Mouse (Mus musculus) forebrain, embryonic 14.5 days (tissue): ENCODE measurements around the gene Orm3. TPM values are rescaled to one million over a fixed set of nuclear protein-coding genes. Genes with fewer than 3 reads are reported as not detected.
"Not testable (repeated sequence)": the region's sequence is repeated elsewhere in the genome, so short reads cannot be mapped to it uniquely, and the experiment has no call there.

Source experiments
- ATAC-seq: fragments of 200-750 bp; cut with Nextera tagmentation; 2 replicates; pipeline ENCODE4 v1.8.0; 2017; ENCODE audit warnings: mild to moderate bottlenecking, moderate library complexity
- DNase-seq: peaks from one replicate; pipeline ENCODE4 v3.0.0-alpha.2; 2015; ENCODE audit warnings: low spot score
- H3K27ac ChIP-seq: fragments of 300-500 bp; sonication (generic); 2 replicates; pipeline ENCODE4 v1.5.1; 2014; ENCODE audit warnings: low read depth, mild to moderate bottlenecking, control low read depth, low read length, moderate library complexity
- H3K27me3 ChIP-seq: fragments of 300-500 bp; sonication (generic); replicated peaks from 2 replicates; pipeline ENCODE4 v1.6.1; 2014; ENCODE audit warnings: low read length, control low read depth, mixed read lengths; ENCODE audit not compliant: control insufficient read depth, insufficient read depth
- H3K36me3 ChIP-seq: fragments of 300-500 bp; sonication (generic); 2 replicates; pipeline ENCODE4 v1.6.1; 2014; ENCODE audit warnings: low read length, control low read depth; ENCODE audit not compliant: control insufficient read depth, insufficient read depth
- H3K4me1 ChIP-seq: fragments of 300-500 bp; sonication (generic); 2 replicates; pipeline ENCODE4 v1.6.1; 2014; ENCODE audit warnings: antibody characterized with exemption, low read length, control low read depth; ENCODE audit not compliant: control insufficient read depth, insufficient read depth
- H3K4me2 ChIP-seq: fragments of 300-500 bp; sonication (generic); 2 replicates; pipeline ENCODE4 v1.6.1; 2014; ENCODE audit warnings: mild to moderate bottlenecking, control low read depth, low read length
- H3K4me3 ChIP-seq: fragments of 300-500 bp; sonication (generic); 2 replicates; pipeline ENCODE4 v1.5.1; 2014; ENCODE audit warnings: low read depth, low read length, control low read depth
- H3K9ac ChIP-seq: fragments of 300-500 bp; sonication (generic); 2 replicates; pipeline ENCODE4 v1.6.1; 2014; ENCODE audit warnings: mild to moderate bottlenecking, low read length, control low read depth, moderate library complexity
- H3K9me3 ChIP-seq: fragments of 300-500 bp; sonication (generic); replicated peaks from 2 replicates; pipeline ENCODE4 v1.6.1; 2016; ENCODE audit warnings: low read length, control low read depth, mixed read lengths; ENCODE audit not compliant: control insufficient read depth
- WGBS: fragments of 180-500 bp; shearing (Covaris S2); extraction: QIAGEN DNeasy Blood & Tissue Kit; methylation state at CpG from one replicate; pipeline ENCODE4 v1.1.7; 2014; 5-methylcytosine and 5-hydroxymethylcytosine counted together
- polyA plus RNA-seq: library from polyadenylated mRNA; unstranded; fragments of >200 nt; fragmentation: Nextera tagmentation; extraction: Ambion mirVana; gene quantifications from 2 replicates; pipeline ENCODE4 v1.2.1, GENCODE M21; 2014

Gene Orm3
- not detected in 2 replicates for polyA plus RNA-seq

DNA sequence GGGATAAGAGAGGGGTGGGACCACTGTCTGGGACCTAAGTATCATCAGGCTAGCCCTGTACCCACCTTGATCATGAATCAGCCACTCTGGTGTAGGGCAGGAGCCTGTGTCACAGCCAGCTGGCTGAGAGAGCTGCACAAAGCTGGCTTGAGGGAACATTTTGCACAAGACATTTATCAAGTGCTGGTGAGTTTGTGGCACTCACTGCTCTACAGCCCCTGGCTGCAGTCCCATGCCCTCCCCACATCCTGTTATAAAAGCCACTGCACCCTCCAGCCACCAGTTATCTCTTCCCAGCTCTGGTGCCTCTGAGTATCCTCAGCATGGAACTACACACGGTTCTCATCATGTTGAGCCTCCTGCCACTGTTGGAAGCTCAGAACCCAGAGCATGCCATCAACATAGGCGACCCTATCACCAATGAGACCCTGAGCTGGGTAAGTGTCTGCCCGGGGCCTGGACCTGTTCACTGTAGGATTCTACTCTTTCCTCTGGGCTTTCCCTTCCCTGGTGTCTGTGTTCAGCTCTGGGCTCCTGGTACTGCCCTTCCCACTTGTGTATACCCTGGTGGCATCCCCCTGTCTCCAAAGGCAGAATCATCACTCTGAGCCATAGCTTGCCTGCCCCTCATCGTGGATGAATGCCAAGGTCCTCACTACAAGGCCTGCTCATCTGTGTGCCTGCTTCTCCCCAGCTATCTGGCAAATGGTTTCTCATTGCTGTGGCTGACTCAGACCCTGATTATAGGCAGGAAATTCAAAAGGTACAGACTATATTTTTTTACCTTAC is at the start of gene Orm3:
Gene Orm3 (plus strand): TSS at position 286 of the 789 bp plus-strand sequence.
- H3K9ac ChIP-seq: no peak within 1 kb of the TSS
- H3K36me3 ChIP-seq: no peaks in the 10 kb centered on the region
- H3K9me3 ChIP-seq: no peaks in the 10 kb centered on the region
- H3K4me3 ChIP-seq: no peak within 1 kb of the TSS
- H3K27ac ChIP-seq: no peak within 1 kb of the TSS
- no peaks in the 10 kb centered on the region for H3K27me3 ChIP-seq
- no peaks in the 10 kb centered on the region for H3K4me1 ChIP-seq
- 80% methylated on average over 4 of the region's 4 CpGs for WGBS
- no peak within 1 kb of the TSS for H3K4me2 ChIP-seq
- ATAC-seq: no peak
- DNase-seq: no peak

DNA sequence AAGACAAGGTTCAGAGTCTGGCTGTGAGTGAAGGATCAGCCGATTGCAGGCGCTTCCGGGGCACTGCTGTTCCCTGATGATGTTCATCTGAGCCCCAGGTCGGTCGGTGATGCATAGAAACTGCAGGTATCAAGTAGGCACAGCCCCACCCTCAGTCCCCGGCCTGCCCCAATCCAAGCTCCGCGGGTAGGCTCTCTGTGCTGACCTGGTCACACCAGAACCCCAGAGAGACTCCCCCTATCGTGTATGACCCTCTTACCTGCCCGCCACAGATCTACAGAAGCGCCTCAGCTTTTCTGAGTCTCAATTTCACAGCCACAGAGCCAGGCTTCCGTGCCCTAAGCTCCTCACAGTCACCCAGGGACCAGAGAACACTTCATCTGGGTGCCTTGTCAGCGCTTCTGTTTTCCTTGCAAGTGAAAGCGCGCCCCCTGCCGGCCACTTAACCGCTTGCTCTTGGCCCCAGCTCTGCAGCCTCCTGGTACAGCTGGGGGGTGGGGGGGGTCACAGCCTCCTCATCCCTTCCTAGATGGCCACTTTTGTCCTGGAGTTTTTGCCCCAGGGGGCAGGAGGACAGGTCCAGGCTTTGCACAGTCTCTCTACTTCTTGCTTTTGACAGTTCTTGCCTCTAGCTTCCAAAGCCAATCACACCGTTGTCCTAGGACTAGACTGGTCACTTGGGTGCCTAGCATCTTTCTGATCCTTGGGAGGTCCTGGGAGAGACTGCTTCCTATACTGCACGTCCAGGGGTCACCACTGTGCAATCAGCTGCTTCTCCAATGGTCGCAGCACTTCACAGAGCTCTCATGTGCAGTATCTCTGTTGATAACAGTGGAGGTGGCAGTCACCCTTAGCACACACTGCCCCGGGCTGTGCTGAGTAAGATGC is 48.5 kb upstream of the Orm3 start:
- Histone ChIP-seq H3K4me2 (no peak overlapping the region), H3K9ac (no peak overlapping the region), H3K27me3 (no peaks in the 10 kb centered on the region), H3K36me3 (no peaks in the 10 kb centered on the region), H3K9me3 (no peaks in the 10 kb centered on the region), H3K4me1 (no peaks in the 10 kb centered on the region), H3K4me3 (no peak overlapping the region), H3K27ac (no peak overlapping the region)
- peak; percentile 92 for DNase-seq
- peak; percentile 87 for ATAC-seq
- WGBS: 36% methylated on average over 21 of the region's 21 CpGs

DNA sequence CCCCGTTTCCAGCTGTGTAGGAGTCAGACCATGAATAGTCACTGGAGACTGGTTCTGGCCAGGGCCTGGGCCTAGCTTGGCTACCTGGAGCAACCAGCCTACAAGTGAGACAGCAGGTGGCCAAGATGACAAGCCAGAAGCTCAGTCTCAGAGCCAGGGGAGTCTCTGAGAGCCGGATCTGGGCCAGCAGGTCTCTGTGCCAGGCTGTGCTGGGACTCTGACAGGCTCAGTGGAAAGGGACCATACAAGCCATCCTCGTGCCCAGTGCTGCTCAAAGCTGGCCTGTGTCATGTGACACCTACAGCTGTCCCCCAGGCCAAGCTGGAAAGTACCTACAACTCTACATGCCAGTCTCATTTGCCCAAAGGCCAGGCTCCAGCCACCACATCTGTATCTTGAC is 47.6 kb upstream of the Orm3 start:
- Histone ChIP-seq H3K4me1 (no peaks in the 10 kb centered on the region), H3K27ac (no peak overlapping the region), H3K9me3 (no peaks in the 10 kb centered on the region), H3K36me3 (no peaks in the 10 kb centered on the region), H3K9ac (no peak overlapping the region), H3K27me3 (no peaks in the 10 kb centered on the region), H3K4me2 (no peak overlapping the region), H3K4me3 (no peak overlapping the region)
- DNase-seq (no peak), ATAC-seq (no peak)
- WGBS: 73% methylated on average over 3 of the region's 3 CpGs

DNA sequence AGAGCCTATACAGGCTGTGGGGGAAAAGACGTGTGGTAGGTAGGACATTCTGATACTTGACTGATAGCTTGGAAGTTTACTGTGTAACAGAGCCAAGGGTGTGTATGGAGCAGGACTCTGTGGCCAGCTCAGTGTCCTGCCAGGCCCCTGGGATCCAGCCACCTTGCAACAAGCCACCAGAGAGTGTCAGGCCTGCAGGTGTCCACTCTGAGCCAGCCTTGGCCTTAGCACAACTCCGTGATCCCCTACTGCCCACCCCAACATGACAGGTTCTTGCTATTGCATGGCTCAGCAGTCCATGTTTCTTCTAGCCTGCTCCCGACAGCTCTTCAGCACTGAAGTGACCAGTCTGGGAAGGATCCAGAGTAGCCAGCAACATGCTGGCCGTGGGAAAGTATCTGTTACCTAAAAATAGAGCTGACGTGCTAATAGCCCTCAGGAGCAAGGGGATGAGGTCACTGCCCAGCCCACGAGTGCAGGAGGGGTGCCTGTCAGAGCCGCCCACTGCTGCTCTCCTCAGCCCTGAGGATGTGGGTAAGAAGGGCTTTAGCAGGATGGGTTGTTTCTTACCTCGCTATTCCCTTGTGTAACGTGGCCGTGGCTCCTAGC is 45.6 kb upstream of the Orm3 start:
- H3K4me3 ChIP-seq: no peak overlapping the region
- no peak overlapping the region for H3K27ac ChIP-seq
- DNase-seq (no peak), ATAC-seq (no peak)
- 72% methylated on average over 10 of the region's 10 CpGs for WGBS
- no peaks in the 10 kb centered on the region for H3K4me1 ChIP-seq
- H3K9ac ChIP-seq: no peak overlapping the region
- no peaks in the 10 kb centered on the region for H3K27me3 ChIP-seq
- no peaks in the 10 kb centered on the region for H3K9me3 ChIP-seq
- H3K4me2 ChIP-seq: no peak overlapping the region
- H3K36me3 ChIP-seq: no peaks in the 10 kb centered on the region

DNA sequence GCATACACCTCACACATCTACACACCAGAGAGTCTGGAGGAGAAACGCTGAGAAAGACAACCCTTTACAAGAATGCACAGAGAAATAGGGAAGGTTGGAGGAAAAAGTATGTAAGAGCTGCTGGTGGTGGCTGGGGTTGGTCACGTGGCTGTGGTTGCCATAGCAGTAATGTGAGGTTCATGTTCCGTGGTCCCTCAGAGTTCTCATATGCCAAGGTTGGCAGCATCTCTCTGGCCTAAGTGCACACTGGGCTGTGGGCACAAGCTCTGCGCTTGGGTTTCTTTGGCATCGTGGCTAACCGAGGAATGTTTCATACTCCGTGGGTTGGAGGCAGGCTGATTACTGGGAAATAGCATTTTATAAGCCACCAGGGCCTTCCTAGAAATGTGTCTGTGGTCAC is 44.5 kb upstream of the Orm3 start:
- DNase-seq (no peak), ATAC-seq (no peak)
- WGBS: 92% methylated on average over 7 of the region's 7 CpGs
- H3K9me3 ChIP-seq: no peaks in the 10 kb centered on the region
- H3K27me3 ChIP-seq: no peaks in the 10 kb centered on the region
- H3K4me1 ChIP-seq: no peaks in the 10 kb centered on the region
- H3K27ac ChIP-seq: no peak overlapping the region
- no peak overlapping the region for H3K9ac ChIP-seq
- H3K4me3 ChIP-seq: no peak overlapping the region
- no peak overlapping the region for H3K4me2 ChIP-seq
- H3K36me3 ChIP-seq: no peaks in the 10 kb centered on the region

DNA sequence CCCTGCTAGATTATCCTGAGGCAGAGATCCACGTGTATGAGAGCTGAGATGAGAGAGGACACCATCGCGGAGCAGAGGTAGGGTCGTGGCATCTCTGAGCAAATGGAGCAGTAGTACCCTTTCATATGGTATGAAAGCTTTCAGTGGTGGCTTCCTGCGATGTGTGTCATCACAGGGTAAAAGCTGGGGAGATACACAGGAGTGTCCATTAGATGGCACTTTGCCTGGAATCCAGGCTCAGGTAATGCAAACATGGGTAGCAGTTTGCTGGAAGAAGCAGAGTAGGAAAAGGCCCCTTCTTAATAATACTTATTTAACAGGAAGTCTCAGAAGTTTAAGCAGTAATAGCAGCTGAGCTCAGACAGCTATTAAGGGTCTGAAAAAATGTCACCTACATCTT is 41.9 kb upstream of the Orm3 start:
- Histone ChIP-seq H3K27ac (no peak overlapping the region), H3K9me3 (no peaks in the 10 kb centered on the region), H3K27me3 (no peaks in the 10 kb centered on the region), H3K36me3 (no peaks in the 10 kb centered on the region), H3K4me2 (no peak overlapping the region), H3K4me3 (no peak overlapping the region), H3K4me1 (no peaks in the 10 kb centered on the region), H3K9ac (no peak overlapping the region)
- WGBS: 81% methylated on average over 5 of the region's 5 CpGs
- ATAC-seq (no peak), DNase-seq (no peak)

DNA sequence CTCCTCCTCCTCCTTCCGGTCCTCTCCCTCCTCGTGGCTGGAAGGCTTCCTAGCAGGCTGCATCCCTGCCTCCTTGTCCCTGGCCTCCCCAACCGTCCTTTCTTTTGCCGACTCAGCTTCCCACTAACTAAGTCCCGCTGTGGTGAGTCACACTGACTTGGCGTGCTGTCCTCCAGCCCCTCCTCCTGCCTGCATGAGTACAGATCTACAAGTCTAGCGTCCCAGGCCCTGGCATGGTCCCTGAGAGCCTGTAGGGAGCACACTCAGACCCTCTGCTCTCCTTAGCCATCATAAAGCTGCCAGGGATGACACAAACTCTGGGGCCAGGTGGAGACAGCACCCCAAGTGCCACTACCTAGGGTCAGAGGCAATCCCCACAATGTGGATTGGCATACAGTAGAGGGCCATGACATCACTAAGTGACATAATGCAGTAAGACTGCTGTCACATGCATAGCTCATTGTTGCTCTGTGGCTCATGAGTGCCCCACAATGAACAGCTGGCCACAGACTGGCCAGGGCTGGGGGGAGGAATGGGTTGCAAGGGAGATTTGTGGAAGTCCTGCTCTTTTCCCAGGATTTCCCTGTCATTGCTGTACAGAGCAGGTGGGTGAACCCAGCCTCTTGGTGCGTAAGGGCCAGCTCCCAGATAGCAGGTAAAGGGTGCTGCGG is 39.8 kb upstream of the Orm3 start:
- WGBS: 72% methylated on average over 9 of the region's 9 CpGs

DNA sequence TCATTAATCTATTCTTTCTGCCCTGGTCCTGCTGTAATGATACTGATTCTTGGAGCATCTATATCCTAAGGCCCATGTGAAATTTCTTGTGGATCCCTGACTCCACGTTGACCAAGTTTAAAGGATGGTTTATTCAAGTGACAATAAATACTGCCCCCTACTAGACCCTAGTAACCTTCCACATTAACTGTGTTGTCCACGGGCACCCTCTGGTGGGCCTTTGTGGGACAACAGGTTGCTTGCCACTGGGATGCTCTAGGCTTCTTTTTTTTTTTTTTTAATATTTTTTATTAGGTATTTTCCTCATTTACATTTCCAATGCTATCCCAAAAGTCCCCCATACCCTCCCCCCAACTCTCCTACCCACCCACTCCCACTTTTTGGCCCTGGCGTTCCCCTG is 36.4 kb upstream of the Orm3 start:
- not testable (repeated sequence) for H3K4me2 ChIP-seq, H3K4me1 ChIP-seq, H3K9me3 ChIP-seq, H3K4me3 ChIP-seq, H3K27me3 ChIP-seq, H3K9ac ChIP-seq, H3K36me3 ChIP-seq, H3K27ac ChIP-seq, ATAC-seq
- DNase-seq: peak; percentile 72
- WGBS: 31% methylated on average over 3 of the region's 3 CpGs

More for the DNA sequence above, 39.8 kb upstream of the Orm3 start:
- ATAC-seq (0 out of 2 replicates have a peak, but pooled peaks have one; percentile 21), DNase-seq (no peak)
- H3K36me3 ChIP-seq: no peaks in the 10 kb centered on the region
- no peaks in the 10 kb centered on the region for H3K4me1 ChIP-seq
- H3K27ac ChIP-seq: no peak overlapping the region
- H3K4me3 ChIP-seq: no peak overlapping the region
- H3K9ac ChIP-seq: no peak overlapping the region
- H3K4me2 ChIP-seq: no peak overlapping the region
- H3K27me3 ChIP-seq: no peaks in the 10 kb centered on the region
- no peaks in the 10 kb centered on the region for H3K9me3 ChIP-seq
